Mouse (Mus musculus) heart, postnatal 0 days (tissue): ENCODE measurements around the gene Reep3. TPM values are rescaled to one million over a fixed set of nuclear protein-coding genes. Genes with fewer than 3 reads are reported as not detected.

Source experiments
- ATAC-seq: fragments of 200-750 bp; cut with Nextera tagmentation; 2 replicates; pipeline ENCODE4 v1.8.0; 2017; ENCODE audit warnings: low read depth, moderate number of reproducible peaks, moderate library complexity; ENCODE audit not compliant: insufficient read depth
- DNase-seq: peaks from one replicate; pipeline ENCODE4 v3.0.0-alpha.2; 2016; ENCODE audit warnings: low spot score
- H3K27ac ChIP-seq: fragments of 300-500 bp; sonication (generic); 2 replicates; pipeline ENCODE4 v1.5.1; 2014; ENCODE audit warnings: low read depth, mild to moderate bottlenecking
- H3K27me3 ChIP-seq: fragments of 300-500 bp; sonication (generic); 2 replicates; pipeline ENCODE4 v1.6.1; 2014; ENCODE audit warnings: low read length, mixed read lengths; ENCODE audit not compliant: control insufficient read depth, insufficient read depth
- H3K36me3 ChIP-seq: fragments of 300-500 bp; sonication (generic); replicated peaks from 2 replicates; pipeline ENCODE4 v1.6.1; 2014; ENCODE audit warnings: low read length, mixed read lengths; ENCODE audit not compliant: control insufficient read depth, insufficient read depth
- H3K4me1 ChIP-seq: fragments of 300-500 bp; sonication (generic); 2 replicates; pipeline ENCODE4 v1.6.1; 2014; ENCODE audit warnings: antibody characterized with exemption; ENCODE audit not compliant: control insufficient read depth, insufficient read depth
- H3K4me2 ChIP-seq: fragments of 300-500 bp; sonication (generic); 2 replicates; pipeline ENCODE4 v1.6.1; 2014; ENCODE audit warnings: low read depth, mild to moderate bottlenecking, low read length, moderate library complexity
- H3K4me3 ChIP-seq: fragments of 300-500 bp; sonication (generic); 2 replicates; pipeline ENCODE4 v1.5.1; 2014; ENCODE audit warnings: low read depth, low read length
- H3K9ac ChIP-seq: fragments of 300-500 bp; sonication (generic); replicated peaks from 2 replicates; pipeline ENCODE4 v1.6.1; 2014; ENCODE audit warnings: low read depth, low read length, mixed read lengths
- H3K9me3 ChIP-seq: fragments of 300-500 bp; sonication (generic); replicated peaks from 2 replicates; pipeline ENCODE4 v1.6.1; 2016; ENCODE audit warnings: low read length; ENCODE audit not compliant: control insufficient read depth
- CTCF ChIP-seq: IDR thresholded peaks from 2 replicates; pipeline ENCODE4 v1.5.1; 2016; ENCODE audit warnings: antibody characterized with exemption, control low read depth, low read depth
- EP300 ChIP-seq: IDR thresholded peaks from 2 replicates; pipeline ENCODE4 v1.6.1; 2016; ENCODE audit warnings: antibody characterized with exemption, low read depth
- WGBS: fragments of 180-500 bp; shearing (Covaris S2); extraction: QIAGEN DNeasy Blood & Tissue Kit; methylation state at CpG from one replicate; pipeline ENCODE4 v1.1.7; 2014; 5-methylcytosine and 5-hydroxymethylcytosine counted together
- polyA plus RNA-seq: library from polyadenylated mRNA; unstranded; fragments of >200 nt; fragmentation: Nextera tagmentation; extraction: Ambion mirVana; gene quantifications from 2 replicates; pipeline ENCODE4 v1.2.1, GENCODE M21; 2015
- total RNA-seq: library from RNA; depleted of rRNA; stranded (reverse); fragments of >200 nt; gene quantifications from 2 replicates; pipeline ENCODE4 v1.2.3, GENCODE M21; 2014; ENCODE audit warnings: low replicate concordance

The Reep3 gene
- total and polyA plus RNA-seq, 2 experiments from 2014 or later = 26.6 to 26.8 TPM

DNA sequence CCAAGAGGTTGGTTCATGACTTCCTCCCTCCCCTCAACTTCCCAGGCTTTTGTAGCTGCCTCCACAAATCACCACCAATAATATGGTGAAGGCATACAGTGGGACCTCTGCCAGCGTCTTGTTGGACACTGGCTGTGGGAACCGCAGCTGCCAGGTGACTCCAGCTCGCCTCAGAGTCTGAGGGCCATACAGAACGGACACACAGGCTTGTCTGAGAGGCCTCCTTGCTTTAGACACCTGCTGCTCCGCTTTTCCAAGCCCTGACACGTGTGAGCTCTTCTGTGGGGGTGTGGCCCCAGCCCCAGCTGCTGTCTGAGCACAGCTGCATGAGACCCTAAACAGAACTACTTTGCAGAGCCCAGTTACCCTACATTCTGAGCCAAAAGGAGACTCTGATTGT, 77.9 kb downstream of the Reep3 start:
- H3K27ac ChIP-seq = no peak overlapping the region
- DNase-seq = no peak
- H3K27me3 ChIP-seq = no peaks in the 10 kb centered on the region
- ATAC-seq = no peak
- H3K36me3 ChIP-seq = peaks cover 17% of the 10 kb centered on the region
- no peaks in the 10 kb centered on the region for H3K9me3 ChIP-seq
- WGBS = 39% methylated on average over 6 of the region's 6 CpGs
- TF ChIP-seq EP300 = no peak
- no peak for TF ChIP-seq CTCF
- H3K9ac ChIP-seq = no peak overlapping the region
- no peak overlapping the region for H3K4me3 ChIP-seq
- H3K4me1 ChIP-seq = peaks cover 10% of the 10 kb centered on the region
- no peak overlapping the region for H3K4me2 ChIP-seq

DNA sequence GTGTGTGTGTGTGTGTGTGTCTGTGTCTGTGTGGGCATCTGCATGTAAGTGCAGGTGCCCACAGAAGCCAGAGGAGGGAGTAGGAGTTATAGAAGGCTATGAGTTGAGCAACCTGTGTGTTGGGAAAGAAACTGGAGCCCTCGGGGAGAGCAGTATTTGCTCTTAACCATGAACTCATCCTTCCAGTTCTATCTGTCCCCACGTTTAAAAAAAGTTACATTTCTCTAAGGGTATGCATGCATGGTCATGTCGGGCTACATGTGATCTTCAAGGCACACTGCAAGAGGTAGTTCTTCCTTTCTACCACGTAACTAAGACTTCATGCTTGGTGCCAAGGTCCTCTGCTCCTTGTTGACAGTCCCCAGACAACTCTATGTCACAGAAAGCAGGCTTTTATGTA, 78.9 kb downstream of the Reep3 start:
- Histone ChIP-seq H3K27ac (no peak overlapping the region), H3K27me3 (no peaks in the 10 kb centered on the region), H3K36me3 (peaks cover 23% of the 10 kb centered on the region), H3K4me3 (no peak overlapping the region), H3K9me3 (no peaks in the 10 kb centered on the region), H3K9ac (no peak overlapping the region), H3K4me2 (no peak overlapping the region), H3K4me1 (peaks cover 10% of the 10 kb centered on the region)
- DNase-seq (no peak), ATAC-seq (no peak)
- 93% methylated on average over 4 of the region's 4 CpGs for WGBS
- no peak for TF ChIP-seq EP300
- no peak for TF ChIP-seq CTCF

DNA sequence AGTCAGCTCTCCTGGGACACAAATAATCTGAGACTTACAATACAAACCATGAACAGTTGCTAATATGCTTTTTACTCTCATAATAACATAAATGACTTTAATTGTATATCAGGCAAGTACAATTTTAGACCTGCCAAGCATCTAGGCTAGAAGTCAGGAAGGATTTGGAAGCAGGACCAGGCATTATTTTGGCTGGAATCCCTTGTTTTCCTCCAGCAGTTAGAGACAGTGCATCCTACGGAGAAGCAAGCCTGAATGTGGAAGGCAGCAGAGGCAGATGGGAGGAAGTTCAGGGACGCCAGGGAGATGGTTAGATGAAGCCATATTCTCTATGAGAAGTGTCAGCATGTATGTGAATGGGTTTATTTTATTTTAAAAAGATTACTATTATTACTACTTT, 79.4 kb downstream of the Reep3 start:
- Histone ChIP-seq H3K4me3 (no peak overlapping the region), H3K27me3 (no peaks in the 10 kb centered on the region), H3K4me1 (peaks cover 10% of the 10 kb centered on the region), H3K9me3 (no peaks in the 10 kb centered on the region), H3K4me2 (no peak overlapping the region), H3K9ac (no peak overlapping the region), H3K27ac (0 out of 2 replicates have a peak overlapping the region, but pooled peaks have one; percentile 25), H3K36me3 (peaks cover 25% of the 10 kb centered on the region)
- no peak for TF ChIP-seq CTCF
- TF ChIP-seq EP300 = no peak
- DNase-seq (no peak), ATAC-seq (no peak)
- 47% methylated on average over 2 of the region's 2 CpGs for WGBS

DNA sequence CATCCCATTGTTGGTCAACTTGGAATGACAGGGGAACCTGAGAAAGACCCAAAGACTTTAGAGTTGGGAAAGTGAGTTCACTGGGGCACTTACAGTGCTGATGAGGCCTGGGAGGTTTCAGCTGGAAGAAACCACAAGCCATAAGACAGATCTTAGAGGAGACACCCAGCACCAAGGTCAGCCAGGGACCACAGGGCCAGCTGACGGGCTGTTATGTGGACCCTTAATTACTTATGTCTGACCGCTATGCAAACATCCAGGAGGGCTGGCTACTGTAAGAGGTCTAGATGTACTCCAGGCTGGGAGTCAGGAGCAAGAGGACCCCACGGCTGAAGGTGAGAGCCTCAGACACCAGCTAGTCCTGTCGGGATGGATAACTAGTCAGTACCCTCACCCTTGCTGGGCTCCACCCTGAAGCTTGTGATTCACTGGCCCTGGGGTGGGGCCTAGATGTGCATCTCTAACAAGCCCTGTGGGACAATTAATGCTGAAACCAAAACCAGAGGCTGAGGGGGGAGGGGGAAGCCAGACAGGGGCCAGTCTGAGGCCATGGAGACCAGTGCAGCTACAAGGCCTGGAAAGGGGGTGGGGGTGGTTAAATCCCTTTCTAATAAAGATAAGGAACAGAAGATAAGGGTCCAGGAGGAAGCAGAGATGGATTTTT, 80.0 kb downstream of the Reep3 start:
- peak overlapping the region; percentile 25; the same call in 1 of the 2 replicates for H3K27ac ChIP-seq
- peaks cover 25% of the 10 kb centered on the region for H3K36me3 ChIP-seq
- DNase-seq = no peak
- H3K4me2 ChIP-seq = no peak overlapping the region
- WGBS = 53% methylated on average over 4 of the region's 4 CpGs
- H3K4me3 ChIP-seq = no peak overlapping the region
- peak; percentile 30; the same call in 1 of the 2 replicates for ATAC-seq
- no peaks in the 10 kb centered on the region for H3K27me3 ChIP-seq
- peaks cover 10% of the 10 kb centered on the region for H3K4me1 ChIP-seq
- H3K9ac ChIP-seq = no peak overlapping the region
- no peaks in the 10 kb centered on the region for H3K9me3 ChIP-seq
- TF ChIP-seq CTCF (no peak), EP300 (no peak)

DNA sequence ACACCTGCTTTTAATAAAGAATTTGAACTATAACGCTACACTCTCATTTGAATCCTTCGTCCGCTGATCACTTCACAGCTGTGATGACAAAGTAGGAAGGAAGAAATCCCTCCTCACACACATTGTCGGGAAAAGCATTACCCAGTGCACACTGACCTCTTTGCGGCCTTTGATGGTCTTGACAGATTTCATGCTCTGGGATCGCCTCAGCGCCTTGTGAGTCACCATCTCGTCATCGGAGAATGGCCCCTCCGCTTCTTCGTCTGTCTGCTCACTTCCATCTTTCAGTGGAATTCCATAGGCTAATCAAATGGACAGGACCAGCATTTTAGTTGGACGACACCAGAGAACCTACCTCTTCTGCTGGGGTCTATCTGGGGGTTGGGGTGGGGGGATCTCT, 82.0 kb downstream of the Reep3 start:
- H3K27me3 ChIP-seq = no peaks in the 10 kb centered on the region
- H3K4me1 ChIP-seq = peaks cover 10% of the 10 kb centered on the region
- no peak overlapping the region for H3K4me2 ChIP-seq
- H3K36me3 ChIP-seq = peaks cover 12% of the 10 kb centered on the region
- H3K9ac ChIP-seq = no peak overlapping the region
- ATAC-seq (no peak), DNase-seq (no peak)
- H3K9me3 ChIP-seq = no peaks in the 10 kb centered on the region
- no peak overlapping the region for H3K27ac ChIP-seq
- no peak for TF ChIP-seq CTCF
- TF ChIP-seq EP300 = no peak
- H3K4me3 ChIP-seq = no peak overlapping the region
- 79% methylated on average over 12 of the region's 12 CpGs for WGBS

DNA sequence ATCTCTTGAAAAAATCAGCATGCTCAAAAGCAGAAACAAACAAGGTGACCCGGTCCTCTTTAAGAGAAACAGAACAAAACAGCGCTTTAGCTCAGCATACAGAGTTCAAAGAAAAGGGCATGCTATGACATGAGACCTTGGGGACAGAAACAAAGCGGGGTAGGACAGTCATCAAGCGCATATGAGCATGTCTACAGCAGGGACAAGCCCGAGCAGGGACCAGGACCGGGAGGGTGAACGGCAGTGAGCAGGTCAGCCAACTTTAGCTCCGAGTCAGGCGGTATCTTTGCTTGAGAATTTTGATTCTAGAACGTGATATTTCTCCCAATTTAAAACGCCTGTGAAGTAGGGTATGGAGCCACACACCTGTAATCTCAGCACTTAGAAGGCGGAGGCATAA, 86.2 kb downstream of the Reep3 start:
- DNase-seq (no peak), ATAC-seq (no peak)
- Histone ChIP-seq H3K4me1 (no peaks in the 10 kb centered on the region), H3K9ac (no peak overlapping the region), H3K4me3 (no peak overlapping the region), H3K4me2 (no peak overlapping the region), H3K27me3 (no peaks in the 10 kb centered on the region), H3K9me3 (no peaks in the 10 kb centered on the region), H3K36me3 (peaks cover 12% of the 10 kb centered on the region), H3K27ac (no peak overlapping the region)
- TF ChIP-seq EP300 (no peak), CTCF (no peak)
- 88% methylated on average over 12 of the region's 12 CpGs for WGBS
